Mouse (Mus musculus) lung, postnatal 0 days (tissue): ENCODE data around the gene Ppara.

Experiments
- CTCF ChIP-seq: IDR thresholded peaks from 2 replicates; pipeline ENCODE4 v1.5.1; 2016; ENCODE audit warnings: antibody characterized with exemption, mild to moderate bottlenecking
- EP300 ChIP-seq: IDR thresholded peaks from 2 replicates; pipeline ENCODE4 v1.6.1; 2016; ENCODE audit warnings: antibody characterized with exemption, mild to moderate bottlenecking, control low read depth

- TF ChIP-seq CTCF (no peak), EP300 (no peak)
Observed at GRCm38 (mm10) chr15:85698345-85699034, 36.3 kb upstream of the Ppara start.
